Mouse (Mus musculus) limb, embryonic 14.5 days (tissue): ENCODE data around the gene Fam53a. TPM values are rescaled to one million over a fixed set of nuclear protein-coding genes. Genes with fewer than 3 reads are reported as not detected.

Source experiments
- ATAC-seq: fragments of 200-750 bp; cut with Nextera tagmentation; 2 replicates; pipeline ENCODE4 v1.8.0; 2017; ENCODE audit warnings: low read depth, moderate number of reproducible peaks, moderate TSS enrichment; ENCODE audit not compliant: low FRiP score
- DNase-seq: peaks from one replicate; pipeline ENCODE4 v3.0.0-alpha.2; 2015; ENCODE audit warnings: low spot score
- H3K27ac ChIP-seq: fragments of 300-500 bp; sonication (generic); replicated peaks from 2 replicates; pipeline ENCODE4 v1.5.1; 2014; ENCODE audit warnings: low read depth, mild to moderate bottlenecking, low read length, moderate library complexity, mixed read lengths
- H3K27me3 ChIP-seq: fragments of 300-500 bp; sonication (generic); 2 replicates; pipeline ENCODE4 v1.6.1; 2014; ENCODE audit warnings: low read length, mixed read lengths; ENCODE audit not compliant: control insufficient read depth, insufficient read depth
- H3K36me3 ChIP-seq: fragments of 300-500 bp; sonication (generic); 2 replicates; pipeline ENCODE4 v1.6.1; 2014; ENCODE audit warnings: mild to moderate bottlenecking, low read length, moderate library complexity, mixed read lengths; ENCODE audit not compliant: control insufficient read depth, insufficient read depth
- H3K4me1 ChIP-seq: fragments of 300-500 bp; sonication (generic); 2 replicates; pipeline ENCODE4 v1.6.1; 2014; ENCODE audit warnings: antibody characterized with exemption, low read length, mixed read lengths; ENCODE audit not compliant: control insufficient read depth, insufficient read depth
- H3K4me2 ChIP-seq: fragments of 300-500 bp; sonication (generic); replicated peaks from 2 replicates; pipeline ENCODE4 v1.6.1; 2014; ENCODE audit warnings: low read depth, mild to moderate bottlenecking, low read length, moderate library complexity; ENCODE audit not compliant: severe bottlenecking
- H3K4me3 ChIP-seq: fragments of 300-500 bp; sonication (generic); replicated peaks from 2 replicates; pipeline ENCODE4 v1.5.1; 2014; ENCODE audit warnings: low read length
- H3K9ac ChIP-seq: fragments of 300-500 bp; sonication (generic); 2 replicates; pipeline ENCODE4 v1.6.1; 2014; ENCODE audit warnings: mild to moderate bottlenecking, low read depth, low read length, moderate library complexity; ENCODE audit not compliant: severe bottlenecking
- H3K9me3 ChIP-seq: fragments of 300-500 bp; sonication (generic); 2 replicates; pipeline ENCODE4 v1.6.1; 2016; ENCODE audit warnings: low read length; ENCODE audit not compliant: control insufficient read depth
- POLR2A ChIP-seq: fragments of 200-500 bp; IDR thresholded peaks from 2 replicates; pipeline ENCODE4 v1.8.0; 2012; ENCODE audit warnings: inconsistent platforms, mild to moderate bottlenecking, moderate library complexity, borderline replicate concordance; ENCODE audit not compliant: insufficient read depth, insufficient read length; ENCODE audit errors: extremely low read depth
- WGBS: fragments of 180-500 bp; shearing (Covaris S2); extraction: QIAGEN DNeasy Blood & Tissue Kit; methylation state at CpG from one replicate; pipeline ENCODE4 v1.1.7; 2014; 5-methylcytosine and 5-hydroxymethylcytosine counted together
- polyA plus RNA-seq, 2 experiments: library from polyadenylated mRNA; depleted of rRNA in 1 of 2; stranded (reverse) in 1 of 2; unstranded in 1 of 2; fragments of >200 nt; fragmentation: Nextera tagmentation in 1 of 2; extraction: Ambion mirVana in 1 of 2; gene quantifications; 2 replicates each; pipeline versions ENCODE4 v1.2.1 to v1.2.3; 2012 to 2014

Gene Fam53a
- polyA plus RNA-seq, 2 experiments = 34.0 to 68.4 TPM

DNA sequence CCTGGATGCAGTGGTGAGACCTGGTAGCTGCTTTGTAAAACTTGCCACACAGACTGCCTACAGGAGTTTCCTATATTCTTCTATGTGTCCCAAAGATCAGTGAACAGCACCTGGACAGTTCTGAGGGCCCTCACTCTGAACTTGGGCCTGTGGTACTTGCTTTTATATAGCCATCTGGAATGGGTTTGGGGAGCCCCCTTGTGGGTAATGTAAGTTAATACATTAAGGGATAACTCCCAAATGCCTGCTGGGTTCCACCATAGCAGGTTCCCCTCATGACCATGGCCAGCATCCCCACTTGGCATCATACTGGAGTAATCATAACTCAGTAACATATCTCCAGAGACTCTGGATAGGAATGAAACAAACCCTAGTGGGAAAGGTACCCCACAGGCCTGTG lies 38.8 kb upstream of the Fam53a start:
- H3K4me1 ChIP-seq = no peaks in the 10 kb centered on the region
- H3K27me3 ChIP-seq = no peaks in the 10 kb centered on the region
- ATAC-seq (0 out of 2 replicates have a peak, but pooled peaks have one; percentile 34), DNase-seq (peak; percentile 61)
- no peak overlapping the region for H3K9ac ChIP-seq
- TF ChIP-seq POLR2A = no peak
- no peaks in the 10 kb centered on the region for H3K9me3 ChIP-seq
- no peak overlapping the region for H3K4me2 ChIP-seq
- peaks cover 81% of the 10 kb centered on the region for H3K36me3 ChIP-seq
- H3K27ac ChIP-seq = no peak overlapping the region
- no peak overlapping the region for H3K4me3 ChIP-seq

DNA sequence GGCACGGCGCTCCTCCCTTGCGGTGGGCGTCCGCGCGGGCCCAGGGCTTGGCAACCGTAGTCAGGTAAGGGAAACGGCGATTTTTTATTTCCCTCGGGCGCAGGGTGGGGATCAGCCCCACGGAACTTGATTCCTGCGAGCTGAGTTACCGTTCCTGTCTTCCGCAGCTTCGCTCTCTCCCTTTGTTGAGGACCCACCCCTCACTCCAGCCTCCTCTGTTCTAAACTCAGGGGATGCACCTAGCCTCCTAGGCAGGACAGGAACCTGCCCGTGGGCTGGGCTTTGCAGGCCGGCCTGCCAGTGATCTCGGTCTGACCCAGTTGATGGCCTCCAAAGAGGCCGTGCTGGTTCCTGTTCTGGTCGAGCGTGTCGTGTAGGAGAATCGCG lies 29.2 kb upstream of the Fam53a start:
- ATAC-seq = no peak
- peak overlapping the region; percentile 67 for H3K9ac ChIP-seq
- no peaks in the 10 kb centered on the region for H3K9me3 ChIP-seq
- peaks cover 46% of the 10 kb centered on the region for H3K36me3 ChIP-seq
- no peak for TF ChIP-seq POLR2A
- DNase-seq = no peak
- H3K27ac ChIP-seq = peak overlapping the region; percentile 56
- H3K4me3 ChIP-seq = peak overlapping the region; percentile 68
- H3K4me2 ChIP-seq = peak overlapping the region; percentile 72
- H3K4me1 ChIP-seq = peaks cover 13% of the 10 kb centered on the region
- no peaks in the 10 kb centered on the region for H3K27me3 ChIP-seq
- WGBS = under 1% methylated on average over 26 of the region's 26 CpGs

DNA sequence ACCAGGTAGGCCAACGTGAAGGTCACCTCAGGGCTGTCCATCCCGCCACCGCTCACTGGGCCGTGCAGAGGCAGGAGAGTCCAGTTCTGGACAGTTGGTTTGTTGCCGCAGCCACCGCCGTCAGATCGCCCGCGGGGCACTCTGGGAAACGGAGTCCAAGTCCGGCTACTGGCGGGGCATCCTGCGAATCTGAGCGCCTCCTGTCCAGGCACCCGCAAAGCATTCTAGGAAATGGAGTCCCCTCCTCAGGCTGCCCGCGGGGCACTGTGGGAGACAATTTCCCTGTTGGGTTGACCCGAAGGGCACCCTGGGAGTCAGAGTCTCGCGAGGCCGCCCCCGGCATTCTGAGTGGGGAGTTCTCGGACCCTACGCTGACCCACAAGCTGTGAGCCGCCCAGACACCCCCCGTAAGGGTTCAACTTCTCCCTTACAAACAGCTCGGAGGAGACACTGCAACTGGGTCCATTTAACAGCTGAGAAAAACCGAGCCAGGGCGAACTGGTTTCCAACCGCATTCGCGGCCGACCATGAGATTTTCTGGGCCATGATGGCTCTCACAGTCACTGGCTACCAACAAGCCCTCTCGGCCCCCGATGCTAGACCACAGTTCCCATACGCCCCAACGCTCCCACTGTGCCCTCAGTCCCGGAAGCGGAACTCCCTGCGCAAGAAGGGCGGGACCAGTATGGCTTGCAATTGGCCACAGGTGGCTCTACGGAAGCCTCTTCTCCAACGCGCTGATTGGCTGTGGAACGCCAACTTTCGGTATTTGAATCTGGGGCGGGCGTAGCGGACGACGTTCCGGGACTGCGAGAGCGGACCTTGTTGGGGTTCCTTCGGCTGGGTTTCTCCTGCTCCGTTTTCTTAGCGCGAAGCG lies 28.6 kb upstream of the Fam53a start, which contains the start of the genes Tacc3 and Tmem129:
TSS of gene Tacc3 (plus strand) at position 342 of the 877 bp plus-strand sequence.
TSS of gene Tmem129 (minus strand) at position 630 of the 877 bp plus-strand sequence.
- Histone ChIP-seq H3K27me3 (no peaks in the 10 kb centered on the region), H3K4me3 (peak within 1 kb of the TSS; percentile 68), H3K4me1 (peaks cover 13% of the 10 kb centered on the region), H3K9ac (peak within 1 kb of the TSS; percentile 67), H3K36me3 (peaks cover 46% of the 10 kb centered on the region), H3K9me3 (no peaks in the 10 kb centered on the region), H3K27ac (peak within 1 kb of the TSS; percentile 77), H3K4me2 (peak within 1 kb of the TSS; percentile 86)
- TF ChIP-seq POLR2A = peak; percentile 43; the same call in 1 of the 2 replicates
- WGBS = under 1% methylated on average over 58 of the region's 60 CpGs
- peak; percentile 97 for ATAC-seq
- peak; percentile 99 for DNase-seq

DNA sequence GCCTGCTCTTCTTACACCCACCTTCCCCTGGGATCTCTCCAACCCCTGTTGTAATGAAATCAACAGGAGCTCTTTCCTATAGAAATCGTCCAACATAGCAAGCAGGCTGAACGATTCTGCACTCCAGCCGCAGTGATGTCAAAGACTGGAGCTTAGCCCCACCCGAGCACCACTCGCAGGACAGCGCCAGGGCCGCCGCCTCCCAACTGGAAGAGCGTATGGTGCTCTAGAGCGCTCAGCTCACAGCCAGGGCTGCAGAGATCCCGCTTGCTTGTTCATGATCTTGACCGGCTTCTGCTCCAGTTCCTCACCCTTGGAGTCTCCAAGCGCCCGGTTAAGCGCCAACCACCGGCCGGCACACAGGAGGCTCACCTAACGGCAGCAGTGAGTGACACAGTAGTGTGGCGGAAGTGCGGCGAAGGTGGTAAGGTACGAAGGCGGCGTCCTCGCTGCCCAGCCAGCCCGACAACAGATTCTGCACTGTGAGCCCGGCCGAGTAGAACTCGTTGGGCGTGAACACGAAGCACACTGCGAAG lies 27.9 kb upstream of the Fam53a start:
- peak; percentile 25 for DNase-seq
- WGBS = under 1% methylated on average over 32 of the region's 32 CpGs

DNA sequence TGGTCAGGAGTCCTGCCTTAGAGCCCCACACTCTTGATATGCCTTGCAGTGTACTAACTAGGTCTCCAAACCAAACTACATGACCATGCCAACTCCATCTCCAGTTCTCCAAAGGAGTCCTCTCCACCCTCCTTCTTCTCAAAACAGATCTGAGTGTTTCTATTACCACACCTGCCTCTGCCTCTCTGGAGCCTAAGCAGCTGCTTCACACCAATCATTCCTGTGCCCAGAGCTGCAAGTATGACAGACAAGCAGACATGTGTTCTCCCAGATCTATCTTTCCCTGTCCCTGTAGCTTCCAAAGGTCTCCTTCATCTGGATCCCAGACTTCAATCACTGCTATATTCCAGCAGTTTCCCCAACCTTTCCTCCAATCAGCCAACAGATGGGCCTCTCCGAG lies 27.3 kb upstream of the Fam53a start:
- H3K27ac ChIP-seq = no peak overlapping the region

More for the DNA sequence above, 27.9 kb upstream of the Fam53a start:
- Histone ChIP-seq H3K4me1 (peaks cover 13% of the 10 kb centered on the region), H3K4me2 (peak overlapping the region; percentile 86), H3K9ac (peak overlapping the region; percentile 40), H3K27me3 (no peaks in the 10 kb centered on the region), H3K36me3 (peaks cover 42% of the 10 kb centered on the region), H3K4me3 (peak overlapping the region; percentile 68), H3K27ac (peak overlapping the region; percentile 23), H3K9me3 (no peaks in the 10 kb centered on the region)
- peak; percentile 7 for ATAC-seq
- TF ChIP-seq POLR2A = no peak

More for the DNA sequence above, 27.3 kb upstream of the Fam53a start:
- Histone ChIP-seq H3K4me1 (peaks cover 13% of the 10 kb centered on the region), H3K9ac (peak overlapping the region; percentile 40), H3K9me3 (no peaks in the 10 kb centered on the region), H3K27me3 (no peaks in the 10 kb centered on the region), H3K4me2 (peak overlapping the region; percentile 86), H3K4me3 (peak overlapping the region; percentile 68), H3K36me3 (peaks cover 37% of the 10 kb centered on the region)
- DNase-seq (no peak), ATAC-seq (no peak)
- TF ChIP-seq POLR2A = no peak
- WGBS = 43% methylated on average over 1 of the region's 1 CpGs
